Mouse (Mus musculus) lung, embryonic 16.5 days (tissue): ENCODE data around the gene Iqsec1. TPM values are rescaled to one million over a fixed set of nuclear protein-coding genes. Genes with fewer than 3 reads are reported as not detected.

ENCODE experiments used
- ATAC-seq: fragments of 200-750 bp; cut with Nextera tagmentation; 2 replicates; pipeline ENCODE4 v1.8.0; 2017; ENCODE audit warnings: low read depth, mild to moderate bottlenecking, moderate library complexity
- H3K27ac ChIP-seq: fragments of 300-500 bp; sonication (generic); 2 replicates; pipeline ENCODE4 v1.5.1; 2014; ENCODE audit warnings: mild to moderate bottlenecking, control low read depth, low read length
- H3K27me3 ChIP-seq: fragments of 300-500 bp; sonication (generic); 2 replicates; pipeline ENCODE4 v1.6.1; 2014; ENCODE audit warnings: low read depth, low read length, mixed read lengths; ENCODE audit not compliant: control insufficient read depth, insufficient read depth
- H3K36me3 ChIP-seq: fragments of 300-500 bp; sonication (generic); 2 replicates; pipeline ENCODE4 v1.6.1; 2014; ENCODE audit warnings: low read length; ENCODE audit not compliant: control insufficient read depth, insufficient read depth
- H3K4me1 ChIP-seq: fragments of 300-500 bp; sonication (generic); replicated peaks from 2 replicates; pipeline ENCODE4 v1.6.1; 2014; ENCODE audit warnings: low read length, mixed read lengths; ENCODE audit not compliant: control insufficient read depth, insufficient read depth
- H3K4me2 ChIP-seq: fragments of 300-500 bp; sonication (generic); 2 replicates; pipeline ENCODE4 v1.6.1; 2014; ENCODE audit warnings: low read depth, low read length, control low read depth
- H3K4me3 ChIP-seq: fragments of 300-500 bp; sonication (generic); 2 replicates; pipeline ENCODE4 v1.5.1; 2014; ENCODE audit warnings: mild to moderate bottlenecking, low read length, control low read depth
- H3K9ac ChIP-seq: fragments of 300-500 bp; sonication (generic); 2 replicates; pipeline ENCODE4 v1.6.1; 2014; ENCODE audit warnings: low read length, control low read depth
- H3K9me3 ChIP-seq: fragments of 300-500 bp; sonication (generic); 2 replicates; pipeline ENCODE4 v1.6.1; 2016; ENCODE audit warnings: low read length; ENCODE audit not compliant: control insufficient read depth
- WGBS: fragments of 180-500 bp; shearing (Covaris S2); extraction: QIAGEN DNeasy Blood & Tissue Kit; methylation state at CpG from one replicate; pipeline ENCODE4 v1.1.7; 2014; 5-methylcytosine and 5-hydroxymethylcytosine counted together
- polyA plus RNA-seq: library from polyadenylated mRNA; unstranded; fragments of >200 nt; fragmentation: Nextera tagmentation; extraction: Ambion mirVana; gene quantifications from 2 replicates; pipeline ENCODE4 v1.2.1, GENCODE M21; 2015

The Iqsec1 gene
- polyA plus RNA-seq, 1 experiment from 2014 or later, result 11.7 TPM

DNA sequence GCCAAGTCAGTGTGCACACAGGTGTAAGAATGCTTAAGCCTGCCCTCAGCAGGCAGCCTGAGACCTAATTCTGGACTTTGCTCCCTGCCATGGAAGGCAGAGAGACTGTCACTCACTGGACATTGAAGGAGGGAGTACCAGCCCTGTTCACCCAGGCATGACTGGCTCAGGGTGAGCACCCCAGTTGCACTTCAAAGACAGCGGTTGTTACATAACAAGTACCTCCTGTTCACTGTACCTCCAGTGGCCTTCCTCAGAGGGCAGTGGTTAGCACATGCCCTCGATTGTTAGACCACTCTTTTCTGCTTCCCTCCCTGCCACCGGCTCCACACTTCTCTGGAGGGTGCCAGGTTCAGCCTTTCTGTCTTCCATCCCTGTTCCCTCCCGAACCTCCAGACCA lies 225.2 kb downstream of the Iqsec1 start:
- ATAC-seq, result no peak
- peak overlapping the region; percentile 86; the same call in 1 of the 2 replicates for H3K27ac ChIP-seq
- no peak overlapping the region for H3K4me3 ChIP-seq
- peak overlapping the region; percentile 29; the same call in 1 of the 2 replicates for H3K4me2 ChIP-seq
- H3K9me3 ChIP-seq, result no peaks in the 10 kb centered on the region
- peak overlapping the region; percentile 31; the same call in 1 of the 2 replicates for H3K9ac ChIP-seq
- no peaks in the 10 kb centered on the region for H3K36me3 ChIP-seq
- no peaks in the 10 kb centered on the region for H3K27me3 ChIP-seq
- 75% methylated on average over 4 of the region's 4 CpGs for WGBS
- H3K4me1 ChIP-seq, result peaks cover 15% of the 10 kb centered on the region

DNA sequence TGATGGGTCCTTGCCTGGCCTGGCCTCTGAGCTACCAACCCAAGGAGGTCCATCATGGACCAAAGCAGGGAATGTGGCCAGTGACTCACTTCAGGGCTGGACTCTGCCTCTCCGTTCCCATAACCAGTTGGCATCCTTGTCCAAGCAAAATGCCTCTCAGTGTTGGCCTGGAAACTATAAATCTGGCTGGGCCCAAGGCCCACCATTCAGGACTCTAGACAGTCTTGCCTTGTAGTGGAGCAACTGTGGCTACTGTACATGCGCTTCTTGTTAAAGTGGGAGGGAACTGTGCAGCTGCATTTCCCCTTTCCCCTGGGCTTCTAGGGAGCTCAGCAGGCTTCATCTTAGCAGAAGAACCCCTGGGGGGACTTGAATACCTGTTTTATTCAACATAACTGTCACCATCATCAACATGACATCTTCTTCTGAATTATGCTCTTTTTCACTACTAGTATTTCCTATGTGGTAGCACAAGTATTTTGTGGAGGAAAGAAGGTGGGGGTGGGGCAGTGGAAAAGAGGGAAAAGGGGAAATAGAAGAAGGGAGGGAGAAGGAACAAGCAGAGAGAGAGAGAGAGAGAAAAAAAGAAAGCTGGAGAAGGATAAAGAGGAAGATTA lies 226.3 kb downstream of the Iqsec1 start:
- Histone ChIP-seq H3K4me1 (peaks cover 15% of the 10 kb centered on the region), H3K4me2 (no peak overlapping the region)

DNA sequence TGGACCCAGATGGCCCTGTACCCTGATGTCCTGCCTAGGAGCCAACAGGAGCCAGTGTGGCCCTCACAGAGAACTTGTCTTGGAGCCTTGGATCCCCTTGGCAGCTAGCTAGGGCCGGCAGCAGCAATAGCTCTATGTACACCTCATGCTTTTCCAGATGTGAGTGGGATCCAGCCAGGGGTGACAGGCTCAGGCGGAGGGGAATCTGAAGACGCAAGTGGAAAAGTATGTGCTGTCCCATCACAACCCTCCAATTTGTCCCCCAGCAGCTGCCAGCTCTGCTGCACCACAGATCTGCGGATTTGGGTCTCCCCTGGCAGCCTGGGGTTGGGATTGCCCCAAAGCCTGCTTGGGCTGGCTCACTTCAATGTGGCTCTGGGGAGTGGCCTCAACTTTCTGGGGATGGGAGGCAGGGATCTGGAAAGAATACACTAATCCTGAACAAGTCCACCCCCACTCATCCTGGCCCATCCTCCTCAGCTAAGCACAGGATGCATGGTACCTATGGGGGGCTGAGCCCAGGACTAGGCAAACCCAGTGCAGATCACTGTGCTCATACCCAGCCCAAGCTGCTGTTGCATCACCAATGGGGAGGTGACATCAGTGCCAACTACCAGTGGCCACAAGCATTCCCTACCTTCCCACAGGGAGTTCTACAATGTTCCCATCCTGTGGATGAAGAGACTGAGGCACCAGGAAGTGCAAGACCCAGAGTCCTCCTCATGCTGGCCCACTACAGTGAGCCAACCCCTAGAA lies 227.0 kb downstream of the Iqsec1 start:
- H3K4me3 ChIP-seq, result no peak overlapping the region
- no peak overlapping the region for H3K4me2 ChIP-seq
- H3K27ac ChIP-seq, result 0 out of 2 replicates have a peak overlapping the region, but pooled peaks have one; percentile 15
- peak; percentile 13; the same call in 1 of the 2 replicates for ATAC-seq
- WGBS, result 68% methylated on average over 4 of the region's 4 CpGs
- H3K9me3 ChIP-seq, result no peaks in the 10 kb centered on the region
- H3K27me3 ChIP-seq, result no peaks in the 10 kb centered on the region
- no peak overlapping the region for H3K9ac ChIP-seq
- no peaks in the 10 kb centered on the region for H3K36me3 ChIP-seq
- peaks cover 15% of the 10 kb centered on the region for H3K4me1 ChIP-seq

More for the DNA sequence above, 226.3 kb downstream of the Iqsec1 start:
- H3K36me3 ChIP-seq, result no peaks in the 10 kb centered on the region
- no peak overlapping the region for H3K4me3 ChIP-seq
- no peak for ATAC-seq
- 72% methylated on average over 2 of the region's 2 CpGs for WGBS
- H3K9ac ChIP-seq, result no peak overlapping the region
- H3K9me3 ChIP-seq, result no peaks in the 10 kb centered on the region
- H3K27ac ChIP-seq, result no peak overlapping the region
- no peaks in the 10 kb centered on the region for H3K27me3 ChIP-seq

DNA sequence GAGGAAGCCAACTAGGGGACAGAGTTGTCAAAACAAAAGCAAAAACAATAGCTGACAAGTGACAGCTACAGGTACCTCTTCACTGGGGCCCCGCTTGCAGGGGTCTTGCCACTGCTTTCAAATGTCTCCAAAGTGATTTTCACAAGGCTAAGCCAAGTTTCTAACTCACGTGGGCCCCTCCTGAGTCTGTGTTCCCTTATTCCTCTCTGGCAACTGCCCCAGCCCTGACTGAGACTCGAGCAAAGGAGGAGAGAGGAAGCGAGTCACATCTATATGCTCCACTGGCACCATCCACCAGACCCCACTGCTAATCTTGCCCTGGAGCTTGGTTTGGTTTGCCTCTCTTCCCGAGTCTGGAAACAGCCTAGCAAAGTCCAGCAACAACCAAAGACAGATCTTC lies 227.6 kb downstream of the Iqsec1 start:
- no peak overlapping the region for H3K4me2 ChIP-seq
- no peaks in the 10 kb centered on the region for H3K36me3 ChIP-seq
- no peak overlapping the region for H3K4me3 ChIP-seq
- H3K27ac ChIP-seq, result 0 out of 2 replicates have a peak overlapping the region, but pooled peaks have one; percentile 15
- ATAC-seq, result no peak
- 67% methylated on average over 5 of the region's 5 CpGs for WGBS
- H3K4me1 ChIP-seq, result peaks cover 15% of the 10 kb centered on the region
- H3K27me3 ChIP-seq, result no peaks in the 10 kb centered on the region
- no peak overlapping the region for H3K9ac ChIP-seq
- no peaks in the 10 kb centered on the region for H3K9me3 ChIP-seq

DNA sequence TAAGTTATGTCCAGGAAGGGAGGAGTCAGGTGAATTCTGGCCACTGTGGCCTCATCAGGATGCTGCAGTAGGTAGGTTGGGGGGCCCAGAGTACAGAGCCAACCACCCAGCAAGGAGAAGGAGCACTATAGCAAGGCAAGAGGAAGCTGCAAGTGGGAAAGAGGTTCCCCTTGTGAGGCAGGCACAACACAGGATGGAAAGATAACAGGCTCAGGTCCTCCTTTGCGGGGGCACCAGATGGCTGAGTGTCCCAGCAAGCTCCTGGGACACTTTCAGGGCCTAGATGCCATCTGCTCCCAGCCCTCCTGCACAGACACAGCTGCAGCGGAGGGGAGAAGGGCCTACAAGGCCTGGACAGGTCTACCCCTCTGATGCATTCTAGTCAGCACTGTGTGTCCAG lies 228.7 kb downstream of the Iqsec1 start:
- H3K9ac ChIP-seq, result no peak overlapping the region
- no peak overlapping the region for H3K27ac ChIP-seq
- H3K4me2 ChIP-seq, result no peak overlapping the region
- peaks cover 15% of the 10 kb centered on the region for H3K4me1 ChIP-seq
- ATAC-seq, result no peak
- 84% methylated on average over 2 of the region's 2 CpGs for WGBS
- no peak overlapping the region for H3K4me3 ChIP-seq
- no peaks in the 10 kb centered on the region for H3K27me3 ChIP-seq
- H3K36me3 ChIP-seq, result no peaks in the 10 kb centered on the region
- H3K9me3 ChIP-seq, result no peaks in the 10 kb centered on the region

DNA sequence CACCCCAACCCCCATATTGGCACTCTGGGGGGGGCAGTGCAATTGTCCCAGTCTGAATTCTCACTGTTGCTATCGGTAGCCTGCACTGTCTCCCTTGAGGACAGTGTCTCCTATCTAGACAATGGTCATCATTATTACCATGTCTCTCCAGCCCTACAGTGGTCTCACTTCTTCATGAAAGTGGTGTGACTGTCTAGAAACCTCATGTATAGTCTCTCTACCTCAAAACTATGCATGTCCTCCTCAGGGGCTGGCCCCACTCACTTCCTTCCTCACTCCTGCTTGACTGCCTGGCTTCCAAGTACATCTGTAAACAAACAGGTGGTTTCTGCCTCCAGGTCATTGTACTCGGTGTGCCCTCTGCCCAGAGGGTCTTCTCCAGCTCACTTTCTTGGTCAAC lies 230.3 kb downstream of the Iqsec1 start:
- H3K9me3 ChIP-seq, result no peaks in the 10 kb centered on the region
- H3K9ac ChIP-seq, result no peak overlapping the region
- H3K4me3 ChIP-seq, result no peak overlapping the region
- H3K4me2 ChIP-seq, result no peak overlapping the region
- WGBS, result 74% methylated on average over 2 of the region's 2 CpGs
- H3K27me3 ChIP-seq, result no peaks in the 10 kb centered on the region
- no peak overlapping the region for H3K27ac ChIP-seq
- no peak for ATAC-seq
- no peaks in the 10 kb centered on the region; the same call in 1 of the 2 replicates for H3K4me1 ChIP-seq
- H3K36me3 ChIP-seq, result no peaks in the 10 kb centered on the region

DNA sequence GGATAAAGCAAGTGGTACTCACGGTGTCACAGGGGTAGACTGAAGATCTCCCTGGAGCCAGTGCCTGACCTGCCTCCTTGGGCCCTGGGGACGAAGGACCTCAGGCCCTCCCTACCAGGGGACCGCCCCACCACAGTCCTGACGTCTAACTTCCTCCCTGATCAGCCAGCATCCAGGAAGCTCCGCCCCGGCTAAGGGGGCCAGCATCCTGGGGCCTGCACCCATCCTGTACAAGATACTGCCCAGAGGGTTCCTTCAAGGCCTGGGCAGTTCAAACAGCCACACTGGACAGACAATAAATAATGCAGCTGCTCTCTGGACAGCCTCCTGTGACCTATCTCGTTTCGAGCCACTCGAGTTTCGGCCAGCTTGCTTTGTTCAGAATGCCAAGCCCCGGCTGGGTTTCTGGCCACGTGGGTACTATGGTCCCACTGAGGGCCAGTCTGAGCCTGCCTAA lies 231.0 kb downstream of the Iqsec1 start:
- Histone ChIP-seq H3K36me3 (no peaks in the 10 kb centered on the region), H3K9ac (no peak overlapping the region), H3K4me2 (no peak overlapping the region), H3K4me1 (no peaks in the 10 kb centered on the region; the same call in 1 of the 2 replicates), H3K27ac (no peak overlapping the region), H3K9me3 (no peaks in the 10 kb centered on the region), H3K4me3 (no peak overlapping the region), H3K27me3 (no peaks in the 10 kb centered on the region)
- ATAC-seq, result no peak
- WGBS, result 57% methylated on average over 12 of the region's 12 CpGs

DNA sequence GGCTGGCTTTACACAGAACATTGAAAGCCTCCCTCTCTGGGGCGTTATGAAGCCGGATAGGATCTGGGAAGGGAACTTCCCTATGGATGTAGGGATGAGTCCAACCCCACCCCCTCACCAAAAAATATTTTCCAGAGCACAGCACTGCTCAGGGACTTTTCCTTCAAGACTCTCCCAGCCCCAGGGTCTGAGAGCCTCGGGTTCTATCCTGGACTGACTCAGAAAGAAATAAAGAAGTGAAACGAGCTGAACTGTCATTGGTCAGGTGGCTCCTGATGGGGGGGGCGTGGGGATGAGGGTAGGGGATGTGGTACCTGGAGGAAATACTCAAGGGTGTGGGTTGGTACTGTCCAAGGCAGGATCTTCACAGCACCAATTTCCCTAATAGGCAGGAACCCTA lies 231.9 kb downstream of the Iqsec1 start:
- H3K36me3 ChIP-seq, result no peaks in the 10 kb centered on the region
- no peak for ATAC-seq
- no peaks in the 10 kb centered on the region for H3K27me3 ChIP-seq
- no peak overlapping the region for H3K27ac ChIP-seq
- H3K4me1 ChIP-seq, result no peaks in the 10 kb centered on the region; the same call in 1 of the 2 replicates
- H3K9ac ChIP-seq, result no peak overlapping the region
- H3K9me3 ChIP-seq, result no peaks in the 10 kb centered on the region
- WGBS, result 62% methylated on average over 5 of the region's 5 CpGs
- H3K4me2 ChIP-seq, result no peak overlapping the region
- no peak overlapping the region for H3K4me3 ChIP-seq

DNA sequence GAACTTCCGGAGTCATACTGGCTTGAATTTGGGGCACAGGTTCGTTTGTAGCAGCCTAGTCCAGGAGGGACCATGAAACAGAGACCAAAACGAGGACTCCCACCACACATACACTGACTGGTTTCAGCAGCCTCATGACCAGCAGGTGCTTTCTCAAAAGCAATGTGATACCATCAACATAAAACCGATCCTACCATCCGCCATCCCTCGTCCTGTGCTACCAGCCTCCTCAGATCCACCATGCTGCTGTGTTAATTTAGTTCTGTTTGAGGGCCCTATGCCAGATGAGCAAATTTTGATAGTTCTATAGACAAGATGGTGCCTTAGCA lies 232.9 kb downstream of the Iqsec1 start:
- Histone ChIP-seq H3K27ac (no peak overlapping the region), H3K9ac (no peak overlapping the region), H3K27me3 (no peaks in the 10 kb centered on the region), H3K4me2 (no peak overlapping the region), H3K4me3 (no peak overlapping the region), H3K9me3 (no peaks in the 10 kb centered on the region), H3K36me3 (no peaks in the 10 kb centered on the region), H3K4me1 (peaks cover 3% of the 10 kb centered on the region; the same call in 1 of the 2 replicates)
- 78% methylated on average over 6 of the region's 6 CpGs for WGBS
- ATAC-seq, result no peak
